Mouse (Mus musculus): ENCODE measurements around the gene Slc24a2. TPM values are rescaled to one million over a fixed set of nuclear protein-coding genes. Genes with fewer than 3 reads are reported as not detected.

The Slc24a2 gene
- total and polyA plus RNA-seq, 3 experiments: not detected

GRCm38 (mm10) chr4:87274276-87274675, 44.0 kb upstream of the Slc24a2 start:
- DNase-seq (ENCODE audit: low read depth, low spot score): no peak
- H3K9me3 ChIP-seq (replicated peaks; ENCODE audit: insufficient read depth, low read length): no peaks in the 10 kb centered on the region
- no peaks in the 10 kb centered on the region for H3K36me3 ChIP-seq (ENCODE audit: control insufficient read depth in 1 of 2, insufficient read depth in 2 of 2, low read length in 2 of 2)
- TF ChIP-seq KAT2A (conservative IDR thresholded peaks at IDR 0.05; ENCODE audit: low read depth, low read length) (no peak), MXI1 (IDR thresholded peaks at IDR 0.05; ENCODE audit: low read depth, low read length) (no peak), MYB (IDR thresholded peaks at IDR 0.05; ENCODE audit: low read depth, low read length) (no peak), GABPA (IDR thresholded peaks at IDR 0.05; ENCODE audit: low read depth, low read length) (no peak)
- H3K4me3 ChIP-seq (ENCODE audit: control insufficient read depth in 1 of 2, insufficient read depth in 1 of 2, low read depth in 2 of 2, low read length in 2 of 2): no peak overlapping the region
- no peaks in the 10 kb centered on the region for H3K27me3 ChIP-seq (ENCODE audit: control insufficient read depth in 1 of 2, insufficient read depth in 2 of 2, low read length in 2 of 2)
- H3K9ac ChIP-seq (ENCODE audit: control insufficient read depth, low read depth, low read length, poor library complexity, severe bottlenecking): no peak overlapping the region
- H3K79me2 ChIP-seq (ENCODE audit: control insufficient read depth, insufficient read depth, low read length, poor library complexity): no peaks in the 10 kb centered on the region
- no peak overlapping the region for H3K27ac ChIP-seq (ENCODE audit: control insufficient read depth, low read depth, low read length)
- H3K4me1 ChIP-seq (ENCODE audit: control insufficient read depth in 1 of 2, insufficient read depth in 2 of 2, low read length in 2 of 2): no peaks in the 10 kb centered on the region

- Histone ChIP-seq H3K27me3 (ENCODE audit: control insufficient read depth in 1 of 2, insufficient read depth in 2 of 2, low read length in 2 of 2) (no peaks in the 10 kb centered on the region), H3K9ac (ENCODE audit: control insufficient read depth, low read depth, low read length, poor library complexity, severe bottlenecking) (no peak overlapping the region), H3K4me1 (ENCODE audit: control insufficient read depth in 1 of 2, insufficient read depth in 2 of 2, low read length in 2 of 2) (no peaks in the 10 kb centered on the region), H3K27ac (ENCODE audit: control insufficient read depth, low read depth, low read length) (no peak overlapping the region), H3K36me3 (ENCODE audit: control insufficient read depth in 1 of 2, insufficient read depth in 2 of 2, low read length in 2 of 2) (no peaks in the 10 kb centered on the region), H3K79me2 (ENCODE audit: control insufficient read depth, insufficient read depth, low read length, poor library complexity) (no peaks in the 10 kb centered on the region), H3K4me3 (ENCODE audit: control insufficient read depth in 1 of 2, insufficient read depth in 1 of 2, low read depth in 2 of 2, low read length in 2 of 2) (no peak overlapping the region), H3K9me3 (replicated peaks; ENCODE audit: insufficient read depth, low read length) (no peaks in the 10 kb centered on the region)
- DNase-seq (ENCODE audit: low read depth, low spot score): no peak
- TF ChIP-seq MYC (IDR thresholded peaks at IDR 0.05; ENCODE audit: low read depth, low read length) (no peak), ZMIZ1 (IDR thresholded peaks at IDR 0.05; ENCODE audit: low read depth, low read length) (no peak), ZKSCAN1 (IDR thresholded peaks at IDR 0.05; ENCODE audit: low read depth, low read length) (no peak), POLR2AphosphoS5 (IDR thresholded peaks at IDR 0.05; ENCODE audit: borderline replicate concordance, low read depth, low read length) (no peak), KAT2A (conservative IDR thresholded peaks at IDR 0.05; ENCODE audit: low read depth, low read length) (no peak), GABPA (IDR thresholded peaks at IDR 0.05; ENCODE audit: low read depth, low read length) (no peak), SMC3 (IDR thresholded peaks at IDR 0.05; ENCODE audit: low read depth, low read length) (no peak), ETS1 (IDR thresholded peaks at IDR 0.05; ENCODE audit: low read depth, low read length) (no peak), USF2 (IDR thresholded peaks at IDR 0.05; ENCODE audit: borderline replicate concordance in 1 of 2, insufficient read depth in 1 of 2, low read depth in 1 of 2, low read length in 2 of 2) (no peak), RAD21 (IDR thresholded peaks at IDR 0.05; ENCODE audit: low read depth, low read length) (no peak), USF1 (IDR thresholded peaks at IDR 0.05; ENCODE audit: low read depth, low read length) (no peak)
Observed at GRCm38 (mm10) chr4:87273476-87273875, 43.2 kb upstream of the Slc24a2 start.

GRCm38 (mm10) chr4:87229224-87229959, 885 bp downstream of the Slc24a2 start:
- Histone ChIP-seq H3K79me2 (ENCODE audit: control insufficient read depth, insufficient read depth, low read length, poor library complexity) (no peaks in the 10 kb centered on the region), H3K9me3 (replicated peaks; ENCODE audit: insufficient read depth, low read length) (no peaks in the 10 kb centered on the region), H3K36me3 (ENCODE audit: control insufficient read depth in 1 of 2, insufficient read depth in 2 of 2, low read length in 2 of 2) (no peaks in the 10 kb centered on the region), H3K27me3 (ENCODE audit: control insufficient read depth in 1 of 2, insufficient read depth in 2 of 2, low read length in 2 of 2) (no peaks in the 10 kb centered on the region), H3K4me3 (ENCODE audit: control insufficient read depth in 1 of 2, insufficient read depth in 1 of 2, low read depth in 2 of 2, low read length in 2 of 2) (no peak overlapping the region), H3K27ac (ENCODE audit: control insufficient read depth, low read depth, low read length) (no peak overlapping the region), H3K4me1 (ENCODE audit: control insufficient read depth in 1 of 2, insufficient read depth in 2 of 2, low read length in 2 of 2) (no peaks in the 10 kb centered on the region), H3K9ac (ENCODE audit: control insufficient read depth, low read depth, low read length, poor library complexity, severe bottlenecking) (no peak overlapping the region)
- no peak for DNase-seq (ENCODE audit: low read depth, low spot score)
- TF ChIP-seq MYC (IDR thresholded peaks at IDR 0.05; ENCODE audit: low read depth, low read length) (no peak), ETS1 (IDR thresholded peaks at IDR 0.05; ENCODE audit: low read depth, low read length) (no peak), ZKSCAN1 (IDR thresholded peaks at IDR 0.05; ENCODE audit: low read depth, low read length) (no peak), CTCF (IDR thresholded peaks at IDR 0.05 in 2 of 3, conservative IDR thresholded peaks at IDR 0.05 in 1 of 3; ENCODE audit: control insufficient read depth in 1 of 3, insufficient read depth in 1 of 3, low read depth in 2 of 3, low read length in 3 of 3, poor library complexity in 1 of 3, severe bottlenecking in 1 of 3) (no peak), MAX (IDR thresholded peaks at IDR 0.05; ENCODE audit: low read length) (no peak), TAL1 (IDR thresholded peaks at IDR 0.05; ENCODE audit: low read length) (no peak), TCF12 (IDR thresholded peaks at IDR 0.05; ENCODE audit: low read depth, low read length) (no peak), RCOR1 (IDR thresholded peaks at IDR 0.05; ENCODE audit: low read depth, low read length) (no peak), USF2 (IDR thresholded peaks at IDR 0.05; ENCODE audit: borderline replicate concordance in 1 of 2, insufficient read depth in 1 of 2, low read depth in 1 of 2, low read length in 2 of 2) (no peak), MAFK (IDR thresholded peaks at IDR 0.05; ENCODE audit: borderline replicate concordance, low read depth, low read length) (no peak), NRF1 (IDR thresholded peaks at IDR 0.05; ENCODE audit: insufficient read depth, low read depth, low read length, poor library complexity, severe bottlenecking) (no peak), RAD21 (IDR thresholded peaks at IDR 0.05; ENCODE audit: low read depth, low read length) (no peak), POLR2A (IDR thresholded peaks at IDR 0.05; ENCODE audit: control insufficient read depth in 1 of 2, insufficient read depth in 1 of 2, low read depth in 1 of 2, low read length in 2 of 2, poor library complexity in 1 of 2) (no peak), GATA1 (IDR thresholded peaks at IDR 0.05; ENCODE audit: low read depth, low read length) (no peak), E2F4 (IDR thresholded peaks at IDR 0.05; ENCODE audit: borderline replicate concordance, low read depth, low read length) (no peak)

Measured in MEL (cell line).